Mouse (Mus musculus): ENCODE data around the gene Ptpn13. TPM values are rescaled to one million over a fixed set of nuclear protein-coding genes. Genes with fewer than 3 reads are reported as not detected.
A peak's percentile ranks its signal among the peaks of the same experiment; 100 is the strongest.

Ptpn13 gene
- polyA plus RNA-seq, 1 experiment from 2014 or later, result 0.55 TPM

DNA sequence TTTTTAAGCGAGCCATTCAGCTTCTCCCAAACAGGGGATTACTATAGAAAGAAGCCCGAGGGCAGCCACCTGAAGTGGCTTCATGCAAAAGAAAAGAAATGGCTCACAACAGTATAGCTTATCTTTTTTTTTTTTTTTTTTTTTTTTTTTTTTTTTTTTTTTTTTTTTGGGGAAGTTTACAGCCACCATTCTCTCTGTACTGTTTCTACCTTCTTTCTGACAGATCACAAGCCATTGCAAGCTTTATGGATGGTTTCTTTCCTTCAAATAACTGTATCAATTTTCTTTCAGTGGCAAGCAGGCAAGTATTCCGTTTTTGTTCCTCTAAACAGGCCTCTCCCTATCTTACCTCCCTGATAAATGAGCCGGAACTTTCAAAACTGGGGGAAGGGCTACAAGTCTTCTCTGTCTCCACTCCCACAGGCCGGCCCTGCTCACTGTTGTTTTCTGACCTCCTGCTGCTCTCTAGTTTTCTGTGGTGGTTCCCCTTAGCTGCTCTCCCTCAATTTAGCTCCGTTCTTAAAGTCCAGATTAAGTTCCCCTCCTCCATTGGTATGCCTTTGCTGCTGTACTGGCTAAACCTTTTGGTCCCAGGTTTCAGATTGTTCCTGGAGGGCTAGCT lies 1.6 kb upstream of the Ptpn13 start:
- H3K9ac ChIP-seq, result no peak overlapping the region
- no peaks in the 10 kb centered on the region for H3K9me3 ChIP-seq (replicated peaks)
- no peaks in the 10 kb centered on the region for H3K36me3 ChIP-seq (replicated peaks)
- peak overlapping the region; percentile 96 for H3K4me2 ChIP-seq
- ATAC-seq (ENCODE audit: insufficient read depth), result no peak
- H3K4me3 ChIP-seq (replicated peaks), result no peak overlapping the region
- WGBS (ENCODE audit: insufficient replicate concordance), result 13% methylated on average over 6 of the region's 6 CpGs
- no peak overlapping the region for H3K27ac ChIP-seq (replicated peaks)
- peaks cover 34% of the 10 kb centered on the region for H3K4me1 ChIP-seq (replicated peaks)
- peaks cover 48% of the 10 kb centered on the region for H3K27me3 ChIP-seq

- no peak overlapping the region for H3K9ac ChIP-seq
- no peak for ATAC-seq (ENCODE audit: insufficient read depth)
- no peak overlapping the region for H3K4me3 ChIP-seq (replicated peaks)
- WGBS (ENCODE audit: insufficient replicate concordance), result 20% methylated on average over 5 of the region's 5 CpGs
- peaks cover 34% of the 10 kb centered on the region for H3K4me1 ChIP-seq (replicated peaks)
- no peaks in the 10 kb centered on the region for H3K9me3 ChIP-seq (replicated peaks)
- peak overlapping the region; percentile 96 for H3K4me2 ChIP-seq
- H3K36me3 ChIP-seq (replicated peaks), result no peaks in the 10 kb centered on the region
- peaks cover 48% of the 10 kb centered on the region for H3K27me3 ChIP-seq
- H3K27ac ChIP-seq (replicated peaks), result no peak overlapping the region
Observed at GRCm38 (mm10) chr5:103423927-103424315, 1.1 kb upstream of the Ptpn13 start.

DNA sequence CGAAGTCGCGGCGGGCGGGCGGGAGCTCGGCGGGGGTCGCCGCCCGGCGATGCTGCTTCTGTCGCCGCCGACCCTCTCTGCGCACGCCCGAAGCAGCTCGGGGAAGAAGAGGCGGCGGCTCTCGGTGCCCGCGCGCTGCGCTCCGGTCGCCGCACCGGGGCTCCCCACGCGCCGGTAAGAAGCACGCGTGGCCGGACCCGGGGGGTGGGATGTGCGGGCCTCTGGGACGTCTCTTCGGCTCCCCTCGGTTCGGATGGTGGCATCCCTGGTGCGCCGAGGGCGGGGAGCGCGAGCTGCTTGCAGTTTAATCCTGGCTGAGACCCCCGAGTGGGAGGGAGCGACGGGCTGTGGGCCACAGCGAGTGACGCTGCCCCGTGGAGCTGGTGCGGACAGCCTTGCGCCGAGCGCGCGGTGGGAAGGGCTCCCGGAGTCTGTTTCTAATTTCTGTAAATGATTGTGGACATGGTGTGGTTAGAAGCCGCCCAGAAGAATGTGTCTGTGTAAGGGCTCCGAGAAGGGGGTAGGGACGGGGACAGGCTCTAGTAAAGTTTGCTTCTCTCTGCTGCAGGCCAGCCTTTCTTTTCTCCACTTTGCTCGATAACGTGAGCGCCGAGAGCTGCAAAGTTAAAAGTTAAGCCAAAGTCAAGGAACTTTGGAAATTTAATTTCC lies 505 bp downstream of the Ptpn13 start:
- whole genome bisulfite sequencing (ENCODE audit: insufficient replicate concordance), result under 1% methylated on average over 66 of the region's 67 CpGs
- Histone ChIP-seq H3K27me3 (peaks cover 48% of the 10 kb centered on the region), H3K4me3 (replicated peaks) (peak overlapping the region; percentile 63), H3K4me2 (peak overlapping the region; percentile 96), H3K9ac (peak overlapping the region; percentile 54; the same call in 1 of the 2 replicates), H3K36me3 (replicated peaks) (no peaks in the 10 kb centered on the region), H3K27ac (replicated peaks) (no peak overlapping the region), H3K9me3 (replicated peaks) (no peaks in the 10 kb centered on the region), H3K4me1 (replicated peaks) (peaks cover 32% of the 10 kb centered on the region)
- ATAC-seq (ENCODE audit: insufficient read depth), result peak; percentile 17; the same call in 1 of the 2 replicates

- Histone ChIP-seq H3K27me3 (peaks cover 48% of the 10 kb centered on the region), H3K9ac (no peak overlapping the region), H3K27ac (replicated peaks) (no peak overlapping the region), H3K4me1 (replicated peaks) (peaks cover 26% of the 10 kb centered on the region), H3K4me3 (replicated peaks) (peak overlapping the region; percentile 63), H3K4me2 (peak overlapping the region; percentile 96), H3K9me3 (replicated peaks) (no peaks in the 10 kb centered on the region), H3K36me3 (replicated peaks) (no peaks in the 10 kb centered on the region)
- no peak for ATAC-seq (ENCODE audit: insufficient read depth)
- WGBS (ENCODE audit: insufficient replicate concordance), result 18% methylated on average over 9 of the region's 9 CpGs
Observed at GRCm38 (mm10) chr5:103426250-103426649, 1.3 kb downstream of the Ptpn13 start.

GRCm38 (mm10) chr5:103430986-103431385 lies 6.0 kb downstream of the Ptpn13 start:
- WGBS (ENCODE audit: insufficient replicate concordance), result 62% methylated on average over 3 of the region's 3 CpGs
- ATAC-seq (ENCODE audit: insufficient read depth), result no peak

GRCm38 (mm10) chr5:103431479-103431878 lies 6.5 kb downstream of the Ptpn13 start:
- Histone ChIP-seq H3K27me3 (peaks cover 11% of the 10 kb centered on the region), H3K4me2 (no peak overlapping the region), H3K27ac (replicated peaks) (no peak overlapping the region), H3K4me1 (replicated peaks) (peaks cover 5% of the 10 kb centered on the region; the same call in 1 of the 2 replicates), H3K36me3 (replicated peaks) (no peaks in the 10 kb centered on the region), H3K4me3 (replicated peaks) (no peak overlapping the region), H3K9me3 (replicated peaks) (no peaks in the 10 kb centered on the region), H3K9ac (no peak overlapping the region)
- WGBS (ENCODE audit: insufficient replicate concordance), result 44% methylated on average over 3 of the region's 3 CpGs
- ATAC-seq (ENCODE audit: insufficient read depth), result no peak

More at GRCm38 (mm10) chr5:103430986-103431385, 6.0 kb downstream of the Ptpn13 start:
- Histone ChIP-seq H3K9me3 (replicated peaks) (no peaks in the 10 kb centered on the region), H3K9ac (no peak overlapping the region), H3K36me3 (replicated peaks) (no peaks in the 10 kb centered on the region), H3K4me2 (no peak overlapping the region), H3K27me3 (peaks cover 16% of the 10 kb centered on the region), H3K4me1 (replicated peaks) (peaks cover 2% of the 10 kb centered on the region), H3K27ac (replicated peaks) (no peak overlapping the region), H3K4me3 (replicated peaks) (no peak overlapping the region)

DNA sequence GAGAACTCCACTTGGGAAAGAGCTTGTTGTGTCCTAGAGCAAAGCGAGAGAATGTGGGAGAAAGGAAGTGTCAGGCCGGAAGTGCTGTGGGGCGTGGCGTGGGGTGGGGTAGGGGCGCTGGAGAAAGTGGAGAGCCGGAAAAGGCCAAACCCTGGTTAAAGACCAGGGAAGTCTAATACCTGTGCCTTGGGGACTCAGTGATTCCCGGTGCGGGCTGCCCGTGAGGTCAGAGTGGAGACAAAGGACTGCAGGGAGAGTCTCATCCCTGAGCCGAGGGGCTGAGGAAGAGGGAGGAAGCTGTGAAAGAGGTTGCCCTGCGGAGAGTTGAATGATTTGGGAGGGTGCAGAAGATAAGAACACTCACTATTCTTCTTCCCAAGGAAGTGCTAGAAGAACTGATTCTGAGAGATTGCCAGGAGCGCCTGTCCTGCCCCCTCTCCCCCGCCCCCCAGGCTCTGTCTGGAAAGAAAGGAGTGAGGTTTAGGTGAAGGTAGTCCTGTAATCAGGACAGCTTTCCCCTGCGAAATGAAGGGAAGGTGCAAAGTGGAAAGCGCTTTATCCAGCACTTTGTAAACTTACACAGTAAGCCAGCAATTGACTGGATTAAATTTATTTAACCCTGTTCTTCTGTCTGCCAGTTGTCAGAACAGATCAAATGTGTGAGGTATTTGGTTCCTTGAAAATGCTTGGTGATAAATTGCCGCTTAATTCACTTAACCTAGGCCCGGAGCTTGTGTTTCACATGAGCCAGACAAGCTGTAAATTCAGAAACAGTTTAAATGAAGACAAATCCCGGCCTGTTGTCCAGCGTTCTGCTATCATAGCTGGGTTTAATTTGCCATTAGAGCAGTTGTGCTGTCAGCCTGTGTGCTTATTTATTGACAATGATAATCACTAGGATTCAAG lies 11.3 kb downstream of the Ptpn13 start:
- H3K9ac ChIP-seq, result no peak overlapping the region
- peaks cover 5% of the 10 kb centered on the region; the same call in 1 of the 2 replicates for H3K4me1 ChIP-seq (replicated peaks)
- H3K9me3 ChIP-seq (replicated peaks), result no peaks in the 10 kb centered on the region
- H3K4me3 ChIP-seq (replicated peaks), result 0 out of 2 replicates have a peak overlapping the region, but pooled peaks have one; percentile 21
- 15% methylated on average over 19 of the region's 19 CpGs for WGBS (ENCODE audit: insufficient replicate concordance)
- no peak for ATAC-seq (ENCODE audit: insufficient read depth)
- H3K36me3 ChIP-seq (replicated peaks), result no peaks in the 10 kb centered on the region
- H3K27me3 ChIP-seq, result no peaks in the 10 kb centered on the region
- H3K27ac ChIP-seq (replicated peaks), result no peak overlapping the region
- H3K4me2 ChIP-seq, result peak overlapping the region; percentile 47

DNA sequence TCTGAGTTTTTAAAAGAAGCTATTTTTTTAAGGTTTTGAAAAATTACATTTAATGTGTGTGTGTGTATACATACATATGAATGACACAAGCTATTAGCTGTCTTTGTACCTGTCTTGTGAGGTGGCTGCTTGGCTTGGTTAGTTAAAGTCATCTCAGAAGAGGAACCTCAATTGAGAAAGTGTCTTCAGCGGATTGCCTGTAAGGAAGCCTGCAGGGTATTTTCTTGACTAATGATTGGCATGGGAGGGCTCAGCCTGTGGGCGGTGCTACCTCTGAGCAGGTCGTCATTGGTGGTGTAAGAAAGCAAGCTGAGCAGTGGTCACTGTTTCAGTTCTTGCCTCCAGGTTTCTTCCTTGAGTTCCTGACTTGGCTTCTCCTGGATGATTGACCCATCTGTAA lies 12.7 kb downstream of the Ptpn13 start:
- H3K36me3 ChIP-seq (replicated peaks), result no peaks in the 10 kb centered on the region
- H3K9ac ChIP-seq, result no peak overlapping the region
- no peak for ATAC-seq (ENCODE audit: insufficient read depth)
- H3K4me3 ChIP-seq (replicated peaks), result no peak overlapping the region
- H3K4me1 ChIP-seq (replicated peaks), result peaks cover 5% of the 10 kb centered on the region; the same call in 1 of the 2 replicates
- 28% methylated on average over 3 of the region's 3 CpGs for WGBS (ENCODE audit: insufficient replicate concordance)
- H3K27me3 ChIP-seq, result no peaks in the 10 kb centered on the region
- no peak overlapping the region for H3K4me2 ChIP-seq
- no peaks in the 10 kb centered on the region for H3K9me3 ChIP-seq (replicated peaks)
- H3K27ac ChIP-seq (replicated peaks), result no peak overlapping the region

- Histone ChIP-seq H3K4me2 (no peak overlapping the region), H3K27ac (replicated peaks) (no peak overlapping the region), H3K9me3 (replicated peaks) (no peaks in the 10 kb centered on the region), H3K36me3 (replicated peaks) (no peaks in the 10 kb centered on the region), H3K9ac (no peak overlapping the region), H3K4me3 (replicated peaks) (no peak overlapping the region), H3K4me1 (replicated peaks) (peaks cover 5% of the 10 kb centered on the region; the same call in 1 of the 2 replicates), H3K27me3 (no peaks in the 10 kb centered on the region)
- no peak for ATAC-seq (ENCODE audit: insufficient read depth)
- WGBS (ENCODE audit: insufficient replicate concordance), result 57% methylated on average over 11 of the region's 11 CpGs
Observed at GRCm38 (mm10) chr5:103439171-103439570, 14.2 kb downstream of the Ptpn13 start.

GRCm38 (mm10) chr5:103440418-103441276 lies 15.7 kb downstream of the Ptpn13 start:
- peaks cover 5% of the 10 kb centered on the region; the same call in 1 of the 2 replicates for H3K4me1 ChIP-seq (replicated peaks)
- 63% methylated on average over 11 of the region's 11 CpGs for WGBS (ENCODE audit: insufficient replicate concordance)
- H3K4me3 ChIP-seq (replicated peaks), result no peak overlapping the region
- H3K9me3 ChIP-seq (replicated peaks), result no peaks in the 10 kb centered on the region
- ATAC-seq (ENCODE audit: insufficient read depth), result no peak
- no peak overlapping the region for H3K27ac ChIP-seq (replicated peaks)
- no peak overlapping the region for H3K9ac ChIP-seq
- no peak overlapping the region for H3K4me2 ChIP-seq
- H3K36me3 ChIP-seq (replicated peaks), result no peaks in the 10 kb centered on the region
- no peaks in the 10 kb centered on the region for H3K27me3 ChIP-seq
